Mouse (Mus musculus) thymus, postnatal 36 days (tissue): ENCODE measurements around the gene Elovl1.
A peak's percentile ranks its signal among the peaks of the same experiment; 100 is the strongest.

ENCODE experiments used
- DNase-seq, 2 experiments: peaks; one replicate each; pipeline ENCODE4 v3.0.0; 2022; ENCODE audit warnings: mixed read lengths in 2 of 2

The Elovl1 gene

DNA sequence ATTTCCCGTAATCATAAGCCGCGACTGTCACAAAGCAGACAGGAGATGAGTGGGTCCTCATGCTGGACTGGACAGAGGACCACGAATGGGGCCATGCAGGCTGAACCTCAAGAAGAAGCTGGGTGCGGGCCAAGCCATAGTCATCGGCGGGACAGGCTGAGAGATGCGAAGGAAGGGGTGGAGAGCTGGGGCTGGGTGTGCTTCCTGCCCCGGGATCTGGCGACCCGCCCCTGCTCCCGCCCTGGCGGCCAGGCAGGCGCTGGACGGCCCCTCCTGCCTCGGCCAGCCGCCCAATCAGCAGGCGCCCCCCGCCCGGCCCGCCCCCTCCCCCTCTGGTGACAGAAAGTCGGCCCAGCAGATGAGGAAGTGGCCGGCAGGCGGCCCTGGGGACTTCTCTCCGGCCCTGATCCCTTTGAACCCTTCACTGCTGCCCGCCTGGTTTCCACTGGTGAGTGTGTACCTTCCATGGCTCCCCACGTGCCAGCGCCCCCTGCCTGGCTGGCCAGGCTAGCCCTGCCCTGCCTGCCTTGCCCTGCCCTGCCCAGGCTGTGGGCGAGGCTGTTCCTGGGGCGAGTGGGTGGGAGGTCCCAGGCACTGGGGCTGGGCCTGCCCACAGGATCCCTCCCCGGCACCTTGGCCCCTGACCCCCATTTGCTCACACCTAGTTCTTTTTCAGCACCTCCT, at the start of gene Elovl1:
Gene Elovl1 (plus strand): TSS at position 326 of the 684 bp plus-strand sequence.
- DNase-seq = peak; percentile 77 to 86

DNA sequence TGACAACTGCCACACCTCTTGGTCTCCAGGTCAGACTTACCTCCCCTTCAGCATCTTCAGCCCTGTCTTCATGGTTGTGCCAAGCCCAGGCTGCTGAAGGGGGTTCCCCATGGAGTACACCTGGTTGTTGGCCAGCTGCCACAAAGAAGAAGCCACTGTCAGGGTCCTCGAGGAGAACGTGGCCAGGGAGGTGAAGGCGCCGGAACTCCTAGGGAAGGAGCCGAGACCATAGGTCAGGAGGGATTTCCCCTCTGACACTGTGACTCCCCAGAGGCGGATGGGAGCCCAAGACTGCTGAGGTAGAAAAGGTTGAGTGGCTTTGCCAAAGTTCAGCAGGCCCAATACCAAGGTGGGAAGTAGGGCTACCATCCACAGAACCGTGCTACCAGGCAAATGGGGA, 44.6 kb upstream of the Elovl1 start:
- no peak for DNase-seq

DNA sequence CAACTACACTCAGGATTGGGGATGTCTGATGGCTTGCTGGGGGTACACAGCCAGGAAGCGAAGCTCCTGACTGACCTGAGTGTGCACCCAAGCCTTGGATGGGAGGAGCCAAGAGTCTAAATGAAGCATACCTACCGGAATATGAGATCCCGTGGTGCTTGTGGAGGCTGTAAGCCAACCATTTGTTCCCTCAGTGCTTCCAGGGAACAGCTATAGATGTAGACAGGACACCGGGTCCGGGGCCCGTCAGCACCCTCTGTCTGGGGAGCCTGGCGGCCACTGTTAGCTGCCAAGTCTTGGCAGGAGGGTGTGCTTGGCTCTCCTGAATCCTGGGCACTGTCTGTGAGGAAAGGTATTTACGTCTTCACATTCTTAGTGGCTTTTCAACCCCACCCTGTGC, 40.6 kb upstream of the Elovl1 start:
- no peak for DNase-seq

DNA sequence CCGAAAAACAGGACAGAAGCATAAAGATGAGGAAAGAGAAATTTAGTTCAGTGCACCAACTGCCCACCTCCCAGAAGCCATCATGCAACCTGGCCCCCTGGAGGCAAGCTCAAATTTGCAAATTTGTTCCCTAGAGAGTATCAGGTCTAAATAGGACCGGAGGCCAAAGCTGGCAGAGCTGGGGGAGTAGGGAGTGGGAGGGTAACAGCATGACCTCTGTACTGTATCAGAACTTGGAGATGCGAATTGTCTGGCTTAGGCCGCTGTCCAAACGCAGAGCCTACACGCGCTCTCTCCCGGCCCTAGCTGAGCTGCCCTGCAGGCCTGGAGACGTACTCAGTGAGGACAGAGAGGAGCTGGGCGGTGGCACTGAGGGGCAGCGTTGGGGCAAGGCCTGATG, 37.7 kb upstream of the Elovl1 start:
- DNase-seq = no peak

DNA sequence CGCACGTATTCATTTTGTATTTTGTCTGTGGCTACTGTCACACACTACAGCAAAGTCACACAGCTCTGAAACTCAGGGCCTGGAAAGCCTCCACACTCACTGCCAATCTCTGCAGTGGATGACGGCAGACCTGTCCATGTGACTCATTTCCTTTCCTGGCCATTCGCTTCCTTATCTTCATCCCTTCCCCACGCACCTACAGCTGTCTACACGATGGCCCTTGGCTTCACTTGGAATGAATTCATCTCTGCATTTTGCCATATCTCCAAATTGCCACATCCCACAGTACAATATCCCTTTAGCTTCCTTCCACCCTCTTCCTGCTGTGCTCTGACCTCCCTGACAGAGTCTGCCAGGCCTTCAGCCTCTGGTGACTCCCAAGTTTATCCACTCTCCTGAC, 33.4 kb upstream of the Elovl1 start:
- no peak for DNase-seq

DNA sequence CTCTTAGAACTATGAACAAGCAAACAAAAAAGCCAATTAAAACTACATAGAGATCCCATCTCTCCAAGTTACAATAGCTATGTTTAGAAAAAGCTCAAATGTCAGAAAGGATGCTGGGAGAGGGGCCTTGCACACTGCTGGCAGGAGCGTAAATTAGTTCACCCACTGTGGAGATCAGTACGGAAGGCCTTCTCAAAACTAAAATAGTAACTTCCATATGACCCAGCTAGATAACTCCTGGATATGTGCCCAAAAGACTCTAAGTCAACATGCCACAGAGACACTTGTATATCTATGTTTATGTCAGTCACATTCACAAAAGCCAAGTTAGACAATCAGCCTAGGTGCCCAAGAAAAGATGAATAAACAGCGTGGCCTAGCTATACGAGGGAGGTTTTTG, 32.6 kb upstream of the Elovl1 start:
- no peak for DNase-seq

DNA sequence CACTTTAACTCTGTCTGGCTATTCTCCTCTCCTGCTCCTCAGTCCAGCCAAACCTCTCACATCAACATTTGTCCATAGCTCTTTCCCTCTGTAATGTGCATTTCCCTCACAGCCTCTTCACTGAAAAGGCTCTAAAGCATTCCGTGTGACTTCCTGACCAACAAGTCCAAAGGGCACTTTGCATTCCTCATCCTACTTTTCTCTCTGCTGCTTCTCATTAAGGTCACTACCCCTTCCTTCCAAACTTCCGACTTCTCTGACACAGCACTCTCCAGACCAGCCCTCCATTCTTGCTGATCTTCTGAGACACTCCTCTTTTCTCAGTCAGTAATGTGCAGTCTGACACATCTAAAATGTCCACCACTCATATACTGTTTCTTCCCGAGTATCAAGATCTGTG, 31.5 kb upstream of the Elovl1 start:
- no peak for DNase-seq

DNA sequence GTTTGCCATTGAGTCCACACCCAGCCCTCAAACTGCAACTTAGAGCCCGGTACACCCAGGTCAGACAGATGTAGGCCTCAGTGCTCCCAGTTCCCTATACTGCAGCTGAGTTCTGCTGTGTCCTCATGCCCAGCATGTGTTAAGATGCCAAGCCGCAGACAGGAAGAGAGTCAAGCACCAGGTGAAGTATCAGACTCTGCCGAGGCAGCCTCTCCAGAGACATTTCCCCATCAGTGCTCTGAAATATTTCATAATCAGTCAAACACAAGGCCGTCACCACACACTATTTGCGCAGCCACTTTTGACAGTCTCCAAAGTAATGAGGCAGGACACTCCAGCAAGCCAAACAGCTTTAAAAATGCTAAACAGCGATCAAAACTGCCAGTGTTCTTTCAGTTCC, 29.5 kb upstream of the Elovl1 start:
- no peak for DNase-seq

DNA sequence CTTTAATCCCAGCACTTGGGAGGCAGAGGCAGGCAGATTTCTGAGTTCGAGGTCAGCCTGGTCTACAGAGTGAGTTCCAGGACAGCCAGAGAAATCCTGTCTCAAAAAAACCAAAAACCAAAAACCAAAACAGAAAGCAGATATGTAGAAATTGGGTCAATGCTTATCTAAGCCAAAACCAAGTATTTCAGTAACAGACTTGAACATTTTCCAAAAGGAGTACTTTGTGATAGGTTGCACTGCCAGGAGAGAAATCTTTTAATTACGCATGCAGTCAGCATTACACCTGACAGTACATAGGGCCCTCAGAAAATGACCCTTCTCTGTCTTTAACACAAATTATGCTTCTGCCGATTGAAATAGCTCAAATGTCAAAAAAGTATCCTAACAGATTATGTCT, 26.5 kb upstream of the Elovl1 start:
- no peak for DNase-seq

DNA sequence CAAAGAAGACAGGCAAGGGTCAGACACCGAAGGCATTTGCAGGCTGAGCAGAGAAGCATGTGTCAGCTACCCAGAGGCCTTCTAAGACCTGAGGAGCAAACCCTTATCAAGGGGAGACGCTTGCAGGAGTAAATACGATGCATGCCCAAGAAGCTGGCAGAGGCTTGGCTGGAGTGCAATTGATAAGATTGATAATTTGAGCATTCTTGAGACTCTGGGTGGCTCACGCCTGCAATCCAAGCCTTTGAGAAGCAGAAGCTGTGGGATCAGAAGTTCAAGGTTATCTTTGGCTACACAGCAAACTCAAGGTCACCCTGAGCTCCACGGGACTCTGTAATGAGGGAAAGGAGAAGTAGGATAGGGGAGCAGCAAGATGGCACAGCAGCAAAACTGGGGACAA, 26.0 kb upstream of the Elovl1 start:
- DNase-seq = no peak

DNA sequence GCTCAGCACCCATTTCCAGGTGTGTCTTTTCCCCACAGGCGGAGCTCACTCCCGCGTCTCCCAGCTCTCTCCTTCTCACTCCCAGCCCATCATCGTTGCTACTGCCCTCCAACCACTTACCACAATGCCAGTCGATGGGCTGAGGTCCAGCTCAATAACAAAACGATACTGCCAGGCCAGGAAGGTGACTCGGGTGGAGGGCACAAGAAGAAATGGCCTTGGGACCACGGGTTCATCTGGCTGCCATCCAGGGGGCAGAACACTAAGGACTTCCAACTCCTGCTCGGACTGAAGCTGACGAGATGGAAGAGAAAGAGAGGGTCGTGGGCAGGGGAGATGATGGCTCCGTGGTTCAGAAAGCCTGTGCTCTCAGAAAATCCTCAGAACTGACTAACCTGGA, 25.2 kb upstream of the Elovl1 start:
- no peak for DNase-seq

DNA sequence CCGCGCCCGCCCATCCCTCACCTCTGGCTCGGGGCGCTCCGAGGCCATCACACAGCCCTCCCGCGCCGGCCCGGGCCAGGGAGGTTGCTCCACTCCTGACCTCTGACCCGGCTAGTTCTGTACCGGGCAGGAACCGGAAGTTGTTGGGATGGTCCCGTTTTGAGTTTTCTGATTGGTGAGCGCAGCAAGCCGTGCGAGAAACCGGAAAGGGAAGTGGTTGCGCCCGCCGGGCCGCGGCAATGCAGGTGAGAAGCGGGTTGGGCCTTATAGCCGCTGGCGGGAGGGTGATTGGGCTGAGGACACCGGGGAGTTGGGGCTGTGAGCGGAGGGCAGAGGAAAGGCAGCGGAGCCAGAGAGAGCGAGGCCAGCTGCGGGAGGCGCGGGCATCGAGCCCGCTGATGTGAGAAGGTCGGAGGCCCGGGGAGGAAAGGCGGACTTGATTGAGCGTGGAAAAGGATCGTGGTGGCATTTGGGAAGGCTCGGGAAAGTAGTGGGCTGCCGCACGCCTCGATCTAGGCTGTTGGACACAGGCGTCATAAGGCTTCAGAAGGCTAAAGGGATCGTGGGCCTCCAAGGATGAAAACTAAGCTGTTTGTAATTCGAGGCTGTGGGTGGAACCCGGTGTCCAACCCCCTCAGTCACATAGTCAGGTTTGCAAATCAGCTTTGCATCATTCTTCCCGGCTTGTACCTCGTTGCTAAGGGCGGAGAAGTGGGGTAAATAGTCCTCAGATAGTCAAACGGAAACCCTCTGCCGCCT, 18.6 kb upstream of the Elovl1 start, which contains the start of the genes Szt2 and Med8:
Gene Szt2 (minus strand): TSS at position 132 of the 759 bp plus-strand sequence.
Gene Med8 (plus strand): TSS at position 196 of the 759 bp plus-strand sequence.
- peak; percentile 88 to 90 for DNase-seq

DNA sequence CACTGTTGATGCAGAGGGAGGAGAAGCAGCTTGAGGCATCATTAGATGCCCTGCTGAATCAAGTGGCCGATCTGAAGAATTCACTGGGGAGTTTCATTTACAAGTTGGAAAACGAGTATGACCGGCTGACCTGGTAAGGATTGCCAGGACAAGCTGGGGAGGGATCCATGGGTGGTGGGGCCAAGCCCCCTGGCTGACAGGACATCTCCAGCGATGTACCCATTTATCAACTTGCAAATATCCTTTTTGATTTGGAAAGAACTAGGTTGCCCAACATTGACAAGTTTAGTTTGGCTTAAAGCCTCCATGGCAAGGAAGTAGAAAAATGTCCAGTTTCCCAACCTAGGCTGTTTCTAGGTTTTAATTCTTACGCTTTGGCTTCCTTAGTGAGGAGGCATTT, 17.0 kb upstream of the Elovl1 start:
- no peak for DNase-seq

DNA sequence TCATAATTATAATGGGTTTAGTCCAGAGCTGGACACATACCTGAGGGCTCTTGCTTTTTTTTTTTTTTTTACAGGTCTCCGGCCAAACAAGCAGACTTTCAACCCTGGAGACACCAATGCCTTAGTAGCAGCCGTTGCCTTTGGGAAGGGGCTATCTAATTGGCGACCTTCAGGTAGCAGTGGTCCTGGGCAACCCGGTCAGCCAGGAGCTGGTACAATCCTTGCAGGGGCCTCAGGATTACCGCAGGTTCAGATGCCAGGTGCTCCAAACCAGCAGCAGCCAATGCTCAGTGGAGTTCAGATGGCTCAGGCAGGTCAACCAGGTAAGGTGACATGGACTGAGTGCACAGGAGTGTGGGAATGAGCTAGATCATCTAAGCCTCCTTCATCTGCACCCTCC, 14.3 kb upstream of the Elovl1 start:
- no peak for DNase-seq

DNA sequence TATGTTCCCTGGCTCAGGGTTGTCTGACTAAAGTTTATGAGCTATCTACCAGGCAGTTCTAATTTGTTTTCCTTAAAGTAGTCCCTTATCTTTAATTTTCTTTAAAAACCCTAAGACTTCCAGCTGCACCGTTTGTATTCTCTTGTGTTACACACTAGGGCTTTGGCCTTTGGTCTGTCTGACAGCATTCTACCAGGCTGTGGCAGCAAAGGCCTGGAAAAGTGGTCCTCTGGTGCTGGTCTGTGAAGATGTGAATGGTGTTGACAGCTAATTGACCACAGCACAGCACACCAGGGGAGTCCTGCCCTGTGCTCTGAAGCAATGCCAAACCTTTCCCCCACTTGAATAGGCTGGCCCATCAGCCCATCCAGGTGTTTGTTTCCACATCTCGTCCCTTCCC, 12.1 kb upstream of the Elovl1 start:
- DNase-seq = no peak

DNA sequence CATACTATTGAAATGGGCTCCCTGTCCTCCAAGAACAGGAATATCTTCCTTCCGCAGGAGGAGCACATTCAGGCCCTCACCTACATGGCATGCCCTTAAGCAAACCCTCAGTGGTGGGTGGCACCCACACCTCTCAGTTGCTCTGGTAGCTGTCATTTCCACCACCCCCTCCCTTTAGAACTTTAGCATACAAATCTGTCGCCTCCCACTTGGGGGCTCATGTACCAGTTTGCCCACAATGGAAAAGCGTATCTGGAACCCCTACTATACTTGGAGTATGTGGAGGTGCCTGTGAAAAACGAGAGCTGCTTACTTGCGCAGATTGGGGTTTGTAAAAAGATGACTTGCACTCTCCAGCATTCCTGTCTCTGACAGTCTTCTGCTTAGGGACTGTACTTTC, 11.6 kb upstream of the Elovl1 start:
- DNase-seq = no peak

DNA sequence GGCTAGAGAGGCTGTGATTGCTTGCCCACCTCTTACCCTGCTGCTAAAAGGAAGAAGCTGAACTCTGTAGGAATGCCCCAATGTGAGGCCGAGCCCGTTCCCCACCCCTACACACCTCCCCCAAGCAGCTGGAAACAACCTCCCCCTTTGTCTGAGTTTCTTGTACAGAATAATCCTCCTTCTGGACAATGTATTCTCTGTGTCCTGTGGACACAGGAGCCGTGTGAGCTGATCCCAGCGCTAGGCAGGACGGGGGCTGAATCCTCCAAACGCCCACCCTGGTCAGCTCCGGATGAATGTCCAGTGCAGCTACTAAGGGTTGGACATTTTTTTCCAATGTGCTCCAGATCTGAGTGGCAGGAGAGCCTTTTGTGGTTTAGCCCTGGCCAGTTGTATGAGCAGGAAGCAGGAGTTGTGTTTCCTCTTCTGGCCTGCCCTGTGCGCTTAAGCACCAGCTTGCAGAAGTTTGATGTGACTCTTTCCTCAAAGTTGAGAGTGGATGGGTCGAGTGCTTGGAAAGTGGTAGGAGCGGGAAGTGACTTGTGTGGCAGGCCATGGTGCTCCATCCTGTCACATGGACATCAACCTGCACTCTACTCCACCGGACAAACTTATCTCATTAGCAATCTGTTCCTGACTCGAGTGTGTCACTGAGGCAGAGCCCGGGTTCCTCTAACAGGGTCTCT, 10.6 kb upstream of the Elovl1 start:
- DNase-seq = no peak

DNA sequence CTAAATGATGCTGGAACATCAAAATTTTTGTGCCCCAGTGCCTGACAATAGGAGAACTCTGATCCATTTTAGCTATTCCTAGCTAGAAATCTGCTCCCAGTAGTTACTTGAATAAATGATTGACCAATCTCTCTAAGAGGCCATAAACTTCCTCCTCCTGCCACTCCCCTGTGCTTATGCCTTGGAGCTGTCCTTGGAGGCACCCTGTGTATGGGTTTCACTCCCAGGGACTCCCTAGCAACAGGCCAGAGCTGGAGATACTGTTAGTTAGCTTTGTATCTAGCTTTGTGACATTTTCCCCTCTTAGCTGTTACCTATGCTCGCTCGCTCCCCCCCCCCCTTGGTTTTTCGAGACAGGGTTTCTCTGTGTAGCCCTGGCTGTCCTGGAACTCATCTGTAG, 6.5 kb upstream of the Elovl1 start:
- DNase-seq = no peak

DNA sequence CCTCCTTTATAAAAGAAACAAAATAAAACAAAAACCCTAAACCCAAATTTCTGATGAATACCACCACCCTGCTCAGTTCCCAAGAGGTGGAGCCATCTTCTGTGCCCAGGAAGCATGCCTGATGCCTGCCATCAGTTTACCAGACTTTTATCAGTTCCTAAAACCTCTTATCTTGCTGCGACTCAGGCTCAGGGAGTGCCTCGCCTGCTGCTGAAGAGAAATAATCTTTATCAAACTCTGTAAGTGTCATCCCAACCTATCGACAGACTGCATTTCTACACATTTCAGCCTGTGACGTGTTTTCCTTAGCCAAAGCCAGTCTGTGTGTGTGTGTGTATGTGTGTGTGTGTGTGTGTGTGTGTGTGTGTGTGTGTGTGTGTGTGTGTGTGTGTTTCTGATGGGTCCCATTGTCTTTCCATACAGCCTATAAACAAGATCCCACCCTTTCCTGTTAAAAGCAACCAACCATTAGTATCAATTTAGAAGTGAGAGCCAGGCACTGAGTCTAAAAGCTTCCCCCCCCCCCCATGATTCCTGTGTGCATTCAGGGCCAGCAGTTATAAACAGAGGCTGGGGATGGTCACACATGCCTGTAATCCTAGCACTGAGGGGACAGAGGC, 3.2 kb upstream of the Elovl1 start:
- DNase-seq = no peak

DNA sequence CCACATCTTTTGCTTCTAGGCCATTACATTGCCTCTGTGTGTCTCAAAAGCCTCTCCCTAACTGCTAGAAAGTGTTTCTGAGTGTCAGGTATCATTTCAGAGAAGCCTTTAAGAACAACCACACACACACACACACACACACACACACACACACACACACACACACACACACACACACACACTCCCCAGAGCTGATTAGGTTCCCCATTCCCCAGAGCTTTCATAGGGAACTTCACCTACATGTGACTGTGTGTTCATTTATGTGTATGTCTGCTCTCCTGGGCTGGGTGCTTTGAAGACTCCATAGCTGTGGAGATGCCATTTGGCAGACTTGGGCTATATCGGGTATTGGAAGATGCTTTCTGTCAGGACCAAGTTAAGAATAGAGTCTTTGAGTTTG, 2.5 kb upstream of the Elovl1 start:
- no peak for DNase-seq

DNA sequence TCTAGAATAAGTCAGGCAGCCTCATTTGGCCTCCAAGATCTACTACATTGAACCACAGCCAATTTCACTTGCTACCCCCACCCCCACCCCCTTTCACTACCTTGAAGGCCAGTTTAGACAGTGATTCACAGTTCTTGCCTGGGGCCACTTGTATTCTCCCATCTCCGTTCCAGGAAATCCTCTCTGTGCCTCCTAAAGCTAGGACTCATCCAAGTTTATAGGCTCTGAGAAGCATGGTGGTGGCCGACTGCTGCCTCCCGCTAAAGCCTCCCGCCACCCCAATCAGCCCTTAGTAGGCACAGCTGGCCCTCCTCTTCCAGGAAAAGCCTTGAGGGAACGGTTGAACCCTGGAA, 502 bp upstream of the Elovl1 start:
- DNase-seq = no peak

DNA sequence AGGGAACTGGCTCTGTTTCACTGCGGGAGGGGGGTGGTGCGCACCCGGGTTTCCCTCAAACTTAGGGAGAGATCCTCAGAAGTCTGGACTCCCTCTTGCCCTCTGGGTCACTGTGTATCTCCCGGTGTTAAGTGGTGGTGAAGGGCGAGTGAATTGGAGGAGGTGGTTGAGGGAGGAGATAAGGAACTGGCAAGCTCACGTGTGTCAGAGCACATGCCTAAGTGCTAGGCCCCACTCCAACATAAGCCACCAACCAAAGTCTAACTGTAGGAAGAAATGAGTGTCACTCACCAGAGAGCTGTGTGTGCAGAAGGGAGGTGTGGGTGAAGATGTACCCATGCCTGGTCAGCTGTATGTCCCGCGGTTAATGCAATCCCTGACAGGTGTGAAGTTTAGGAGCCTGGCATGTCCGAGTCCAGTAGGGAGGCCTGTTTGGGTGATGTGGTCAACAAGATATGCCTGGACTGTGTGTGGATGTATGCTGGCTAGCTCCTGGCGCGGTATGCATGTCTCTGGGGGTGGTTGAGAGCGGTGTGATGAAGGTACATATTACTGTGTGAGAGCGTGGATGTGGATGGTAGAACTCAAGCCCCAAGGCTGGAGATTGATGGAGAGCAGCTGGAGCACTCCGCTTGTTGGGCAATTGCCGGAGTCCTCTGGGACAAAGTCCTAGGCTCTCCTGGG, 780 bp downstream of the Elovl1 start:
- DNase-seq = no peak
